Mouse (Mus musculus) mature B cell (primary cell): ENCODE data around the gene Zbtb9.
"Not testable (repeated sequence)": the region's sequence is repeated elsewhere in the genome, so short reads cannot be mapped to it uniquely, and the experiment has no call there.

Experiments
- in situ Hi-C: fragments of 300-500 bp; cut with MboI; formaldehyde crosslinking; loops from 2 replicates; pipeline ENCODE4 v1.14.3; 2019

Zbtb9 gene

GRCm38 (mm10) chr17:26972703-26973574, at the start of gene Zbtb9:
Zbtb9 (plus strand) TSS chr17:26973167.
- in situ Hi-C loops: no loop called here

DNA sequence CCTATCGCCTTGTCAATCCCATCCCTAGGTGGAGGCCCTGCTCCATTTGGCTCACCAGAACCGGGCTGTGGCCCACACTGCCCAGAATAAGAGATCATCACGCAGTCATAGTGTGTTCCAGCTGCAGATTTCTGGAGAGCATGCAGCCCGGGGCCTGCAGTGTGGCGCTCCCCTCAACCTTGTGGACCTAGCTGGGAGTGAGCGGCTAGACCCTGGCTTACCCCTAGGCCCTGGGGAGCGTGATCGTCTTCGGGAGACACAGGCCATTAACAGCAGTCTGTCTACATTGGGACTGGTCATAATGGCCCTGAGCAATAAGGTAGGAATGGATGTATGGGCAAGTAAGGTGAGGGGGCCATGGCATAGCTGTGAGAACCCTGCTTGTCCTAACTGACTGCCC, 47.6 kb upstream of the Zbtb9 start:
- in situ Hi-C loops: not testable (repeated sequence)

GRCm38 (mm10) chr17:26931795-26932194, 41.2 kb upstream of the Zbtb9 start:
- in situ Hi-C loops: not testable (repeated sequence)

DNA sequence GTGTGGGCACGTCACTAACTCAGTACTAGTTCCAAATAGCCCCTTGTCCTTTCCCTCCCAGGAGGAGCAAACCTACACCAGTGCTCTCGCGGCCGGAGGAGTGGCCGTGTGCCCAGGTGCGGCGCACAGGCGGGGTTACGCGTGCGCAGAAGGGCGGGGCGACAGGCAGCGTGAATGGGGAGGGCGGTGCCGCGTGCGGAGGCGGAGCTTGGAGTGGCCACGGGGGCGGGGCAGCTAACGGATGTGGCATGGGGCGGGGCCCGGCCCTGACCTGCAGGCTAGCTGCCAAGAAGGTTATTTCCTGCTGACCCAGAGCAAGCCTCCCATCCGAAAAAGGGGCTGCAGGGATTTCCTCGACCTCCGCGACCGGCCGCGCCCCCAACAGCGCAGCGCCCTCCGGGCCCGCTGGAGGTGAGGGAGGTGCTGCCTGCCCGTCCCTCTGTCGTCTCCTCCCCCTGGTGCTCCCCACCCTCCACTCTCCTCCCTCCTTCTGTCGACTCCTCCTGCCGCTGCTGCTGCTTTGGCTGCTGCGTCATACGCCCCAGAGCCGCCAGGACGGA, 40.0 kb upstream of the Zbtb9 start, which contains the start of gene Phf1:
TSS of gene Phf1 (plus strand) at position 214 of the 560 bp plus-strand sequence.
- in situ Hi-C loops: no loop called here

- in situ Hi-C loops: no loop called here
Observed at GRCm38 (mm10) chr17:26933419-26933818, 39.5 kb upstream of the Zbtb9 start.

- in situ Hi-C loops: no loop called here
Observed at GRCm38 (mm10) chr17:26933885-26934827, 38.8 kb upstream of the Zbtb9 start.

- in situ Hi-C loops: no loop called here
Observed at GRCm38 (mm10) chr17:26935027-26935426, 37.9 kb upstream of the Zbtb9 start.

DNA sequence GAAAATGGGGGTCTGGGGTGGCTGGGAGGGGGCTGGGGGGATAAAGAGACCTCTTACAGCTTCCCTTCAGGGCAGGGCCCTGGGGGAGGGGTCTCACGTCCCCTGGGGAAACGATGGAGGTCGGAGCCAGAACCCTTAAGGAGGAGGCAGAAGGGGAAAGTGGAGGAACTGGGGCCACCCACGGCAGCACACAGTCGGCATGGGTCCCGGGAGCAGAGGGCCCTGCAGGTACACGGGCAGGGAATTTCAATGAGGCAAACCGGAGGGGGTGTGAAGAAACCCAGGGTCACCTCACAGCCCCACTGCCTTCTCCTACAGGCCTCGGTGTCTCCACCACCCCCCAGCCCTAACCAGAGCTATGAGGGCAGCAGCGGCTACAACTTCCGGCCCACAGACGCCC, 36.5 kb upstream of the Zbtb9 start:
- in situ Hi-C loops: no loop called here

DNA sequence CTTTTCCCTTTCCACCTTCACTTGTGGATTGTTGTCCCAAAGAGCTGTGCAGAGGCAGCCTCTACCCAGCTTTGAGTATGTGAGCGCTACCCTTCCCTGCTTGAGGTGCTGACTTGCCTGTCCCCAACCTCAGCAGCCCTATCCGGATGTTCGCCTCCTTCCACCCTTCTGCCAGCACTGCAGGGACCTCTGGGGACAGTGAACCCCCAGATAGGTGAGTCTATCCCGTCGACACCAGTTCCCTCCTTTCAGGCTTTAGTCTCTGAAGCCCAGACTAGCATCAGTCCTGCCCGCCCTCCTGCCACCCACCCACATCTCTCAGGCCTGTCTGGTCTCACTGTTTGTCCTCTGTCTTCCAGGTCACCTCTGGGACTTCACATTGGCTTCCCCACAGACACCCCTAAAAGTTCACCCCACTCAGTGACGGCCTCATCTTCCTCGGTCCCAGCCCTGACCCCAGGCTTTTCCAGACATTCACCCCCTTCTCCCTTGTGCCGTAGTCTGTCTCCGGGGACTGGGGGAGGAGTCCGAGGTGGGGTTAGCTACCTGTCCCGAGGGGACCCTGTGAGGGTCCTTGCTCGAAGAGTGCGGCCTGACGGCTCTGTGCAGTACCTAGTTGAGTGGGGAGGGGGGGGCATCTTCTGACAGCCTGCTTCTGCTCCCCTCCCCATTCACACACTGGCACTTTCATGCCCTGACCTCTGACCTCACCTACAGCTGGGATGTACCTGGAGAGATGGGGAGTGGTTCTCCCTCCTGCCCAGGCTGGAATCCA, 35.9 kb upstream of the Zbtb9 start:
- in situ Hi-C loops: no loop called here

GRCm38 (mm10) chr17:26937883-26938695, 34.9 kb upstream of the Zbtb9 start:
- in situ Hi-C loops: no loop called here

DNA sequence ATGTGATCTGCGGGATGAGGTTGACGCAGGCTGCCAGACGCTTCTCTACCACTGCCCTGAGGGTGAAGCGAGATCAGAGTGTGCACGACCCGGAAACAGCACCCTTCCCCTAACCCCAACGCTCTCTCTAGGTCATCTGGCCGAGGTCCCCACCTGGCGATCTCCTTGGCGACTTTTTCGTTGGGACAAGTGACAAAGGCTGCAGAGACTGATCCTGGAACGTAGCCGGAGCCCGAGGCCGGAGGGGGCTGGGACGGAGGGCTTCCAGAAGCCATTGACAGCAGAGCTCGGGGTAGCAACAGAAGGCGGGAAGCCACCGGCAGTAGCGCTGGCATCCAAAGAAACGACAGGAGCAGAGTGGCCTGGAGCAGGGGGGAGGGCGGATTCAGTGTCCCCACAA, 34.2 kb upstream of the Zbtb9 start:
- in situ Hi-C loops: no loop called here

- in situ Hi-C loops: no loop called here
Observed at GRCm38 (mm10) chr17:26939178-26939972, 33.6 kb upstream of the Zbtb9 start, which contains the start of gene Cuta. Cuta (minus strand) TSS chr17:26939569.

- in situ Hi-C loops: no loop called here
Observed at GRCm38 (mm10) chr17:26939973-26940300, 33.0 kb upstream of the Zbtb9 start.

GRCm38 (mm10) chr17:26941031-26941789, 31.8 kb upstream of the Zbtb9 start, which contains the start of gene Syngap1:
Syngap1 (plus strand) TSS chr17:26941253.
- in situ Hi-C loops: no loop called here

DNA sequence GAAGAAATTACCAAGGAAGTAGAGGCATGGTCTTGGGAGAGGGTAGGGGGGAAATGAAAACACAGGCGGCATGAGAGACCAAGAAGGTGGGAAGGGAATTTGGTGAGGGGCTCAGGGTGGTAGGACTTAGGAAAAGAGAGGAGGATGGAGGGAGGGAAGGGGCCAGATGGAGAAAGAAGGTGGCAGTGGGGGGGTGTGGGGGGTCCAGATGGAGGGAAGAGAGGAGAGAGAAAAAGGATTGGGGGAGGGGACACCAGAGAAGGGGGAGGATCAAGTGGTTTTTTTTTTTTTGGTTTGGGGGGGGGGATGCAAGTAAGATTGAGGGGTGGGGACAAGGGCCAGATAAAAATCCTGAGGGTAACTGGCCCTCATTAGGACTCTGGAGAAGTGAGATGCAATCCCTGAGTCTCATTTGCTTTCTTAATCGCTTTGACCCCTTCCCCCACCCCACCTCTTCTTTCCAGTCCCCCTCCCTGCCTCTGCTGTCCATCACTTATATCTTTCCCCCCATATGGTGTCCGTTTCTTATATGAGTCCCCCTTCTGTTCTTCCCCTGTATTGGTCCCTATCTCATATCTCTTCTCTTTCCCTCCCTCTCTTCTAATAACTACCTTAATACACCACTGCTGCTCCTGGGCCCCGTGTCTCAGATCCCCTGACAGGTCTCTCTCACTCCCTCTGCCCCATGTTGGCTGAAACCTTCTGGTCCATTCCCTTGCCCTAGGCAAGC, 31.0 kb upstream of the Zbtb9 start:
- in situ Hi-C loops: no loop called here

GRCm38 (mm10) chr17:26945824-26946495, 27.0 kb upstream of the Zbtb9 start:
- in situ Hi-C loops: no loop called here

DNA sequence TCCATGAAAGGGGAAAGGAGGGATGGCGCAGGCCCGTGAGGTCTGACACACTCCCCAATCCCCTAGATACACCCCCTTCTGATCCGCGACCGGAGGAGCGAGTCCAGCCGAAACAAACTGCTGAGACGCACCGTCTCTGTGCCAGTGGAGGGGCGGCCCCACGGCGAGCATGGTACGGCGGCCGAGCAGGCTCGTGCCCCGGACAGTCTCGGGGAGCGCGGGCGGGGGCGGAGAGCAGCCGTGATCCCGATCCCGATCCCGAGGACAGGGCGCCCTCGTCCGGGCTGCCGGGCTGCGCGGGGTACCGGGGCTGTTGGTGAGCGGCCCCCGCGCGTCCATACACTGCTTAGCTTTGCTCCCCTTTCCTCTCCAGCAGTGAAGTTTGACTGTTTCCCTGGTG, 26.4 kb upstream of the Zbtb9 start:
- in situ Hi-C loops: no loop called here
